Mouse (Mus musculus) embryonic facial prominence, embryonic 15.5 days (tissue): ENCODE data around the gene Cul5. TPM values are rescaled to one million over a fixed set of nuclear protein-coding genes. Genes with fewer than 3 reads are reported as not detected.

Experiments used
- ATAC-seq: fragments of 200-750 bp; cut with Nextera tagmentation; 2 replicates; pipeline ENCODE4 v1.8.0; 2017; ENCODE audit warnings: low read depth, moderate TSS enrichment; ENCODE audit not compliant: insufficient number of reproducible peaks, low FRiP score, low TSS enrichment
- H3K27ac ChIP-seq: fragments of 300-500 bp; sonication (generic); replicated peaks from 2 replicates; pipeline ENCODE4 v1.5.1; 2015; ENCODE audit warnings: mild to moderate bottlenecking, inconsistent platforms
- H3K27me3 ChIP-seq: fragments of 300-500 bp; sonication (generic); 2 replicates; pipeline ENCODE4 v1.6.1; 2015; ENCODE audit warnings: inconsistent platforms
- H3K36me3 ChIP-seq: fragments of 300-500 bp; sonication (generic); 2 replicates; pipeline ENCODE4 v1.6.1; 2015; ENCODE audit warnings: mild to moderate bottlenecking, inconsistent platforms
- H3K4me1 ChIP-seq: fragments of 300-500 bp; sonication (generic); 2 replicates; pipeline ENCODE4 v1.6.1; 2015; ENCODE audit warnings: inconsistent platforms
- H3K4me2 ChIP-seq: fragments of 300-500 bp; sonication (generic); replicated peaks from 2 replicates; pipeline ENCODE4 v1.6.1; 2015; ENCODE audit warnings: mild to moderate bottlenecking, inconsistent platforms
- H3K4me3 ChIP-seq: fragments of 300-500 bp; sonication (generic); replicated peaks from 2 replicates; pipeline ENCODE4 v1.5.1; 2015; ENCODE audit warnings: mild to moderate bottlenecking, inconsistent platforms
- H3K9ac ChIP-seq: fragments of 300-500 bp; sonication (generic); 2 replicates; pipeline ENCODE4 v1.6.1; 2015; ENCODE audit warnings: inconsistent platforms
- H3K9me3 ChIP-seq: fragments of 300-500 bp; sonication (generic); replicated peaks from 2 replicates; pipeline ENCODE4 v1.6.1; 2016; ENCODE audit warnings: inconsistent platforms
- WGBS: fragments of 180-500 bp; shearing (Covaris S2); methylation state at CpG from one replicate; pipeline ENCODE4 v1.1.7; 2015; 5-methylcytosine and 5-hydroxymethylcytosine counted together
- polyA plus RNA-seq: library from polyadenylated mRNA; unstranded; fragments of >200 nt; fragmentation: Nextera tagmentation; extraction: Ambion mirVana; gene quantifications from 2 replicates; pipeline ENCODE4 v1.2.1, GENCODE M21; 2015

Cul5 gene
- polyA plus RNA-seq, 1 experiment from 2014 or later = 30.9 TPM

DNA sequence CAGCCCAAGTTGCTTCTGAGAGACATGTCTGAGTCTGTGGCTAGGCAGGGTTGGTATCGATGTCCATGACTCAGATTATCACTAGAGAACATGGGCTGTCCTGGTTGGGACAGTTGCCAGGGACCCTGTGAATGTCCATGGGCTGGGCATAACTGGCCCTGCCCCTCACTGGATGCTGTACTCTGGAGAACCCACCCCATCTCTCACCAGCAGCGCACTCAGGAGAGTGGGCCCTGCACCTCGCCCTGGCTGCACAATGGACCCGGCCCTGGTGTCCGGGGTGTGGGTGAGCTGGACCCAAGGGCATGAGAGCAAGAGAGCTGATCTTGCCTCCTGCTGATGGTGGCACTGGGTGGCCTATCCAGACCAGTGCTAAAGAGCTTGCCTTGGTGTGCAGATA is 64.9 kb downstream of the Cul5 start:
- Histone ChIP-seq H3K4me1 (peaks cover 12% of the 10 kb centered on the region), H3K9me3 (no peaks in the 10 kb centered on the region), H3K36me3 (no peaks in the 10 kb centered on the region), H3K4me2 (no peak overlapping the region), H3K4me3 (no peak overlapping the region), H3K27me3 (no peaks in the 10 kb centered on the region), H3K9ac (no peak overlapping the region), H3K27ac (no peak overlapping the region)
- ATAC-seq = no peak
- 87% methylated on average over 5 of the region's 5 CpGs for WGBS

DNA sequence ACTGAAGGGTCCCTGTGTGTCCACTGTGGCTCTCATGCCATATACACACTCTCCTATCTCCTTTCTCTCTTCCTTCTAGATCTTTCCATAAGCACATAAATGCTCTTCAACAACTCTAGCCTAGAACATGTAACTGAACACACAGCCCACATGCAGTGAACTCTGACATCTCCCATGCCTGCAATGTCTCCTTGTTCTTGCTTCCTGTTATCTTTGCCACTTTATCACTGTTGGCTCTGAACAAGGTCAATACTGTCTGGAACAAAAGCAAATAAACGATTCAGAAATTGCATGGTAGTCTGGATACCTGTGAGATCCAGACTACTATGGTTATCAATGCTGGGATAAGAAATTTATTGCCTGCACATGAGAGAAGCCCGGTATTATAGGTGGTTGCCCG is 66.0 kb downstream of the Cul5 start:
- no peak for ATAC-seq
- H3K9me3 ChIP-seq = no peaks in the 10 kb centered on the region
- H3K9ac ChIP-seq = no peak overlapping the region
- no peak overlapping the region for H3K4me2 ChIP-seq
- H3K4me3 ChIP-seq = no peak overlapping the region
- WGBS = 89% methylated on average over 3 of the region's 3 CpGs
- H3K4me1 ChIP-seq = peaks cover 5% of the 10 kb centered on the region; the same call in 1 of the 2 replicates
- H3K36me3 ChIP-seq = no peaks in the 10 kb centered on the region
- H3K27me3 ChIP-seq = no peaks in the 10 kb centered on the region
- no peak overlapping the region for H3K27ac ChIP-seq

DNA sequence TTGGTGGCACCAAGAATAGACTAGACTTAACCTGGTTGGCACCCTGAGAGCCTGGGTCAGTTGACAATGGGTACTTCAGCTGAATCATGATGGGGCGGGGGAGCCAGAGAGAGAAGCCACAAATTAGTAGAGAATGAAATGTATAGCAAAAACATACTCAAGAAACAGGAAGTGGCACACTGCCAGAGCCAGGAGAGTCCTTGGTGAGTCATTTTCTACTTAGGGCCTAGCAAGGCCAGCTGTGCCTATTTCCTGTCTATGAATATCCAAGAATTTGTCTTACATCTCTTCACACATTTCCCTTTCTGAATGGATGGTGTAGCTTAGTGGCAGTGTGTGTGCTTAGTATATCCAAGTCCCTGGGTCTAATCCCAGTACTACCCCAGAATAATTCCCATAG is 66.4 kb downstream of the Cul5 start:
- WGBS = 90% methylated on average over 1 of the region's 1 CpGs
- no peak for ATAC-seq

DNA sequence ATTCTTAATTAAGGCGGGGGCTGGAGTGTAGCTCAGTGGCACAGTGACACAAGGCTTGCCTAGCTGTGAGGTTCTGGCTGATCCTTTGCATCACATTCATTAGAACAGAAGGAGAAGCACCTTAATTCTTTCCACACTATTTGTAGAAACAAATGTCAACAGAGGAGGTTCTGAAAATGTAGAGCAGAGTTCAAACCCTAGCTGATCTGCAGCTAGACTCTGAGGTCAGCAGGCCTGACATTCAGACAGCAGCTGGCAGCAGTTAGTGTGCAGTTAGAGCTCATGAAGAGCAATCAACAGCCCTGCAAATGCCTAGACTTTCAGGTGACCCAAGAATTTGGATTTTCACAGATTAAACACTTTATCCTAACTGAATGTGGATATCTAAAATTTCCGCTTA is 68.3 kb downstream of the Cul5 start:
- Histone ChIP-seq H3K4me3 (no peak overlapping the region), H3K4me1 (no peaks in the 10 kb centered on the region), H3K9ac (no peak overlapping the region), H3K4me2 (no peak overlapping the region), H3K36me3 (peaks cover 3% of the 10 kb centered on the region; the same call in 1 of the 2 replicates), H3K27me3 (no peaks in the 10 kb centered on the region), H3K9me3 (no peaks in the 10 kb centered on the region), H3K27ac (no peak overlapping the region)
- ATAC-seq = no peak
- WGBS = 82% methylated on average over 2 of the region's 2 CpGs

More for the DNA sequence above, 66.4 kb downstream of the Cul5 start:
- Histone ChIP-seq H3K36me3 (no peaks in the 10 kb centered on the region), H3K9me3 (no peaks in the 10 kb centered on the region), H3K27ac (no peak overlapping the region; the same call in 1 of the 2 replicates), H3K4me1 (0 out of 2 replicates have a peak, but pooled peaks cover 2% of the 10 kb centered on the region), H3K4me2 (no peak overlapping the region), H3K4me3 (no peak overlapping the region), H3K9ac (no peak overlapping the region), H3K27me3 (no peaks in the 10 kb centered on the region)

DNA sequence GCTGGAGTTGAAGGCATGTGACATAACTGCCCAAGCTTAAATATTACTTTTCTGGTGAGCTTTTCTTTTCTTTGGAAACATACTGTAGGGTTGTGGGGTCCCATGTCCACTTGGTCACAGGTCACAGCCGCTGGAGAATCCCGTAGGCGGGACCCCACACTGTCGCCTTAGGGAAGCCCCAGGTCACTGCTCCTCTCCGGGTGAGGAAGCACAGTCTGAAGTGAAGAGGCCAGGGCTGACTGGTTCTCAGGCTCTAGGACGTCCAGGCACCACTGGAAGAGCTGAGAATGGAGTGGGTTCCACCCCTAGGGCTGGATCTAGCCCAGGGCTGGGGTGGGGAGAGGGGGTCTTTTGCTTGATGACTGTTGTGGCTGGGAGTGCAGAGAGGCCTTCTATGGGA is 71.2 kb downstream of the Cul5 start:
- no peak overlapping the region for H3K4me2 ChIP-seq
- ATAC-seq = peak; percentile 39; the same call in 1 of the 2 replicates
- no peak overlapping the region for H3K4me3 ChIP-seq
- no peaks in the 10 kb centered on the region for H3K9me3 ChIP-seq
- WGBS = 81% methylated on average over 6 of the region's 6 CpGs
- H3K36me3 ChIP-seq = peaks cover 13% of the 10 kb centered on the region
- H3K27me3 ChIP-seq = no peaks in the 10 kb centered on the region
- no peak overlapping the region for H3K27ac ChIP-seq
- H3K4me1 ChIP-seq = no peaks in the 10 kb centered on the region
- H3K9ac ChIP-seq = no peak overlapping the region

DNA sequence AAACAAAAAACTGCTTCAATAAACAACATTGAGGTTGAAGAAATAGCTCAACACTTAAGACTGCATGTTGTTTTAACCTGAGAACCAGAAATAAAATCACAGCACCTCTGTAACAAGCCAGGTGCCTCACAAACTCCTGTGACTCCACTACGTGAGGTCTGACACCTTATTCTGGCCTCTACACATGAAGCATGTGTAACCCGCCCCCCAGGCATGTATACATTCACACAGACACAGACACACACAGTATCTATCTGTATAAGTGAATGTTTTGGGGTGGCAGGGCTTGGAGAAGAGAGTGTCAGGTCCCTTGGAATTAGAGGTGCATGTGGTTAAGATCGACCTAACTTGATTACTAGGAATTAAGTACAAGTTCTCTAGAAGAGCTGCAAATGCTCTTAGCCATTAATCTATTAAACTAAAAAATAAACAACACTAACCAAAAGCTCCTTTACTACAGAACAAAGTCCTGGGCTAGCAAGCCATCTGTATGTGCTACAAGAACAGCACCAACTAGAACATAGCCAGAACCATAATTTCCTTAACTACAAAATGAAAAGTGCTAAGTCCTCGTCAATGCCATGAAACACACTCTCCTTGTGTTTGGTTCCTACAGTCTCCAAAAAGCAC is 72.7 kb downstream of the Cul5 start:
- Histone ChIP-seq H3K36me3 (peaks cover 27% of the 10 kb centered on the region), H3K4me2 (no peak overlapping the region), H3K27ac (no peak overlapping the region), H3K4me1 (no peaks in the 10 kb centered on the region), H3K9me3 (no peaks in the 10 kb centered on the region), H3K27me3 (no peaks in the 10 kb centered on the region), H3K4me3 (no peak overlapping the region), H3K9ac (no peak overlapping the region)
- WGBS = 87% methylated on average over 4 of the region's 4 CpGs
- no peak for ATAC-seq

DNA sequence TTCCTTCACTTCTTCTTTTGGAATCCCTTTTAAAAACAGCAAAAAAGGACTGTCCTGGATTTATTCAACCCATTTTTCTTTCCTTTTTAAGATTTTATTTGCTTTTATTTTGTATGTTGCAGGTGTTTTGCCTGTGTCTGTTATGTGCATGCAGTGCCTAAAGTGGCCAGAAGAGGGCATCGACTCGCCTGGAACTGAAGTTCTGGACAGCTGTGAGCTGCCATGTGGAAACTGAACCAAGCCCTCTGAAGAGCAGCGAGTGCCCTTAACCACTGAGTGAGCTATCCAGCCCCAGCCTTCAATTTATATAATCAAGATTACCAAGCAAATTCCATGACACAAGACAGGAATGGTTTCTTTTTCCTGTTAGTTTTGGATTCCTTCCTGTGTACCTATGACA is 75.0 kb downstream of the Cul5 start:
- ATAC-seq = no peak
- Histone ChIP-seq H3K4me3 (no peak overlapping the region), H3K36me3 (peaks cover 48% of the 10 kb centered on the region), H3K27ac (no peak overlapping the region), H3K9me3 (no peaks in the 10 kb centered on the region), H3K4me2 (no peak overlapping the region), H3K9ac (no peak overlapping the region), H3K4me1 (no peaks in the 10 kb centered on the region), H3K27me3 (no peaks in the 10 kb centered on the region)
- 8% methylated on average over 3 of the region's 3 CpGs for WGBS

DNA sequence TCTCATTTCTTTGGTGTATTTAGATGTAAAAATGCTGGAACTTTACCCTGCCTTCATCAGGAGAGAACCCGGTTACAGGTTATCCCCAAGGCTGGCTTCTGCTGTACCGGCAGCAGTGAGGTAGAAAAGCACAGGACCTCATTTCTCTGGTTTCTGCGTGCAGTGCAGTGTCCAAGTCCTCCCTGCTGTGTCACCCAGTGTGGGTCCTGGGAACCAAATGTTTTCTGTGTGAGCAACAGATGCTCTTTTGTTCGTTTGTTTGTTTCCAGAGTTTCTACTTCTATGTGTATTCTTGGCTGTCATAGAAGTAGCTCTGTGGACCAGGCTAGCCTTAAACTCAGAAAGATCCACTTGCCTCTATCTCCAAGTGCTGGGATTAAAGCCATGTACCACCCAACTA is 87.9 kb downstream of the Cul5 start:
- H3K4me2 ChIP-seq = no peak overlapping the region
- H3K27ac ChIP-seq = no peak overlapping the region
- H3K4me1 ChIP-seq = no peaks in the 10 kb centered on the region
- no peaks in the 10 kb centered on the region for H3K9me3 ChIP-seq
- WGBS = 74% methylated on average over 4 of the region's 4 CpGs
- ATAC-seq = no peak
- H3K27me3 ChIP-seq = no peaks in the 10 kb centered on the region
- H3K9ac ChIP-seq = no peak overlapping the region
- H3K4me3 ChIP-seq = no peak overlapping the region
- H3K36me3 ChIP-seq = peaks cover 57% of the 10 kb centered on the region

DNA sequence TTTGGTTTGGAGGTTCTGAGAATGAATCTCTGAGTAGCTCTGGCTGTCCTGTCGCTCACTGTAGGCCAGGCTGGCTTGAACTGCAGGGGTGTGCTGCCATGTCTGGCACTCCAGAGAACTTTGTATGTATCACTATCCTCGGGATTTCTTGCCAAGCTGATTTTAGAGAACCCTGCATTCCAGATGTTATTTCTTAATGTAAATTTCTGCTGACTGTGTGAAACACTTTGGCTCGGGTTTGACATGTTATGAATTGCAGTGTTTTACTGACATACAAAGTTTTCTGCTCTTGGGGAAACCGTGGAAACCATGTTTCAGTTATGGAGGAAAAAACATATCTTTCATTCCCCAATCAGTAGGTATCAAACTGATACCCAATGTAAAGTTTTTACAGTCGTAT is 94.1 kb downstream of the Cul5 start:
- 0 out of 2 replicates have a peak, but pooled peaks cover 7% of the 10 kb centered on the region for H3K4me1 ChIP-seq
- ATAC-seq = no peak
- H3K27me3 ChIP-seq = no peaks in the 10 kb centered on the region
- peak overlapping the region; percentile 48; the same call in 1 of the 2 replicates for H3K27ac ChIP-seq
- 42% methylated on average over 5 of the region's 5 CpGs for WGBS
- peaks cover 35% of the 10 kb centered on the region for H3K36me3 ChIP-seq
- no peak overlapping the region for H3K4me3 ChIP-seq
- no peaks in the 10 kb centered on the region for H3K9me3 ChIP-seq
- no peak overlapping the region for H3K9ac ChIP-seq
- H3K4me2 ChIP-seq = no peak overlapping the region

DNA sequence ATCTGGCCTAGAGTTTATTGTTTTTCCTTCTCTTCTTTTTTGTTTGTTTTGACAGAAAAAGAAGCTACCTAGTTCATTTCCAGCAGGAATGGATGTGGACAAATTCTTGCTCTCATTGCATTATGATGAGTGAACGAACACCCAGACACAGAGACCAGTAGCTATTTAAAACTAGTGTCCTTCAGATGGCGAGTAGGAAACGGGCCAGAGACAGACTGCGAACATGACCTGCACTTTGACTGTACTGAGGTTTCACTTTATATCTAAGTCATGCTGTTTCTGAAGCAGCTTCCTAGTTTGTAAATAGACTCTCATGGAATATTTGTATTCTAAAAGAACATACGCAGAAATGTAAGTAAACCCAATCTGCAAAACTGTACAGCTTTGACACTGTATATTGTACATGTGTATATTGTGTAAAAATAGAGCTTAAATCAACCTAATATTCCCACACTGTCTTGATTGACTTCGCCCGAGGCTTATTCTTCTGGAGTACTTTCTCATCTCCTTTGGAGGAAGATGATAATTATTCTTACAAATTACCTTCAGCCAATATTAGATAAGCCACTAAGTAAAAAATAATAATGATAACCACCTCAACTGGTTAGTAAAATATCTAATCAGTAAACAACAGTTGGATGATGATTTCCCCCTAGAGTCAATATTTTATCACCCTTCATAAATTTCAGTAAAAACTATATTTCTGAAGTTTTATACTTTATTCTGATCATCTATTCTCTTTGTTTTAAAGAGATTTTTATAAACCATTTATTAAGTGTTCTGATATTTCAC is 97.1 kb downstream of the Cul5 start:
- WGBS = 96% methylated on average over 7 of the region's 7 CpGs
- Histone ChIP-seq H3K9me3 (no peaks in the 10 kb centered on the region), H3K4me1 (0 out of 2 replicates have a peak, but pooled peaks cover 7% of the 10 kb centered on the region), H3K36me3 (peaks cover 37% of the 10 kb centered on the region), H3K9ac (no peak overlapping the region), H3K27ac (no peak overlapping the region), H3K27me3 (no peaks in the 10 kb centered on the region), H3K4me3 (no peak overlapping the region), H3K4me2 (no peak overlapping the region)
- no peak for ATAC-seq

DNA sequence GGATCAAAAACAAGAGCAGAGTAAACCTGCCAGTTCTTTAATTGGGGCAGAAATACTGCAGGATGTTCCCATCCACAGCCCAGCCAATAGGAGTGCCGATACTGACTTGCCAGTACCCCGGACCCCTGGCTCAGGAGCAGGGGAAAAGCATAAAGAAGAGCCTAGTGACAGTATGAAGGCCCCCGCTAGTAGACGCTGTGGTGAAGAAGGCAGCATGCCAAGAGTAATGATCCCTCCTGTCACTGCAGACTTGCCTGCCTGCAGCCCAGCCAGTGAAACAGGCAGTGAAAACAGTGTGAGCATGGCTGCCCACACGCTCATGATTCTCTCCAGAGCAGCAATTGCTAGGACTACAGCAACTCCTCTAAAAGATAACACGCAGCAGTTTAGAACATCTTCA is 99.2 kb downstream of the Cul5 start:
- no peaks in the 10 kb centered on the region for H3K4me1 ChIP-seq
- H3K27me3 ChIP-seq = no peaks in the 10 kb centered on the region
- no peak for ATAC-seq
- H3K9ac ChIP-seq = no peak overlapping the region
- no peak overlapping the region for H3K4me3 ChIP-seq
- H3K9me3 ChIP-seq = no peaks in the 10 kb centered on the region
- H3K36me3 ChIP-seq = peaks cover 55% of the 10 kb centered on the region
- H3K27ac ChIP-seq = no peak overlapping the region
- 90% methylated on average over 6 of the region's 6 CpGs for WGBS
- H3K4me2 ChIP-seq = no peak overlapping the region
